Comparison of ENCODE assay signal across 38 mouse cellular contexts in the genomic region with DNA sequence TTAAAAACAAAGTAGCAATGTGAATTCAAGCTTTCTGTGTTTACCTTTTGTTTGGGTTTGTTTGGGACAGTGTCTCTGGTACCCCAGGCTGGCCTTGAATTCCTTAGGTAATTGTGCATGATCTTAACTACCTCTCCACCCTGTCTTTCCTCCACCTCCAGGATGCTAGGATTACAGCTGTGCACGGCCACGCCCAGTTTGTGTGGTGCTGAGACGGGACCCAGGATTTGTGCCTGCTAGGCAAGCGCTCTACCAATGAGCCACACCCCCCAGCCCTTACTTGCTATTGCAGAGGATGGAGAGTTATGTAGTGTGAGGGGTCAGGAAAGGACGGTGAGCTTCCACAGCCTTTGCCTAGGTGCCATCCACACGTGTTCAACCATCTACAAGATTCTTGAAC. TPM values are rescaled to one million over a fixed set of nuclear protein-coding genes. Genes with fewer than 3 reads are reported as not detected.
"Had no signal": no experiment of that assay in that cellular context is flagged by ENCODE, and none has a peak within 500 bp of the region (broad histone marks: within the 10 kb centered on the region; RNA-seq: fewer than 3 reads in every experiment).

No protein-coding gene starts in this region.

- H3K4me3 ChIP-seq: heart, embryonic 10.5 days; heart, embryonic 12.5 days; hindbrain, embryonic 10.5 days; hindbrain, embryonic 12.5 days; intestine, embryonic 15.5 days; kidney, embryonic 15.5 days; limb, embryonic 13.5 days; limb, embryonic 15.5 days; liver, embryonic 12.5 days had no signal

- H3K36me3 ChIP-seq: heart, embryonic 10.5 days; heart, embryonic 12.5 days; hindbrain, embryonic 10.5 days; hindbrain, embryonic 12.5 days; intestine, embryonic 15.5 days; kidney, embryonic 15.5 days; limb, embryonic 13.5 days; limb, embryonic 15.5 days; liver, embryonic 12.5 days had no signal

- H3K27ac ChIP-seq: heart, embryonic 10.5 days; hindbrain, embryonic 10.5 days; hindbrain, embryonic 12.5 days; hindbrain, embryonic 14.5 days; intestine, embryonic 15.5 days; kidney, embryonic 15.5 days; kidney, postnatal 0 days; limb, embryonic 13.5 days; limb, embryonic 15.5 days; liver, embryonic 12.5 days; liver, embryonic 14.5 days had no signal

- H3K9ac ChIP-seq: heart, embryonic 12.5 days; hindbrain, embryonic 12.5 days; hindbrain, embryonic 14.5 days; intestine, embryonic 15.5 days; kidney, embryonic 15.5 days; limb, embryonic 13.5 days; limb, embryonic 15.5 days; liver, embryonic 12.5 days; liver, embryonic 14.5 days had no signal

- DNase-seq: gastrocnemius, postnatal 10 days; gastrocnemius, postnatal 25 days; heart, postnatal 10 days; heart, postnatal 4 days; kidney, adult 18-20 months; kidney, adult 8-10 months; kidney, postnatal 25 days; layer of hippocampus, adult 9-11 months; layer of hippocampus, postnatal 36 days; left cerebral cortex, postnatal 4 days had no signal

- H3K27me3 ChIP-seq: heart, embryonic 12.5 days; hindbrain, embryonic 12.5 days; intestine, embryonic 15.5 days; kidney, embryonic 15.5 days; limb, embryonic 13.5 days; limb, embryonic 15.5 days; liver, embryonic 12.5 days had no signal

- H3K9me3 ChIP-seq: heart, embryonic 10.5 days; heart, embryonic 12.5 days; hindbrain, embryonic 10.5 days; hindbrain, embryonic 12.5 days; intestine, embryonic 15.5 days; kidney, embryonic 15.5 days; limb, embryonic 13.5 days; limb, embryonic 15.5 days; liver, embryonic 12.5 days had no signal

- H3K4me2 ChIP-seq: heart, embryonic 12.5 days; hindbrain, embryonic 12.5 days; hindbrain, embryonic 14.5 days; intestine, embryonic 15.5 days; kidney, embryonic 15.5 days; limb, embryonic 13.5 days; limb, embryonic 15.5 days; liver, embryonic 12.5 days had no signal

- H3K4me1 ChIP-seq: heart, embryonic 10.5 days; hindbrain, embryonic 10.5 days; liver, embryonic 12.5 days had no signal

- ATAC-seq: hindbrain, embryonic 16.5 days; inflammation-experienced regulatory T-cells, adult 6 months; intestine, embryonic 15.5 days; intestine, postnatal 0 days; liver, embryonic 12.5 days had no signal

RNA-seq across cellular contexts. Expression of a gene that starts 31.1 kb away (rescaled TPM):
- total RNA-seq: gastrocnemius, postnatal 10 days; gastrocnemius, postnatal 4 days; granulocyte monocyte progenitor cell, adult 5-6 weeks; heart, adult 8-10 months; heart, postnatal 10 days; heart, postnatal 25 days; heart, postnatal 4 days; layer of hippocampus, adult 18-20 months; layer of hippocampus, adult 8-10 months; layer of hippocampus, postnatal 36 days; left cerebral cortex, adult 18-20 months; left cerebral cortex, adult 8-10 months; left cerebral cortex, postnatal 10 days; left cerebral cortex, postnatal 25 days; left cerebral cortex, postnatal 4 days had no signal
- polyA plus RNA-seq: heart, embryonic 12.5 days; heart, embryonic 14.5 days; heart, embryonic 16.5 days; hindbrain, embryonic 10.5 days; hindbrain, embryonic 12.5 days; hindbrain, embryonic 14.5 days; hindbrain, embryonic 16.5 days; inflammation-experienced regulatory T-cells, adult 6 months; limb, embryonic 11.5 days; limb, embryonic 15.5 days had no signal
